Mouse (Mus musculus): ENCODE measurements at regions not wholly inside any gene's neighbourhood (a gene's known extent, or its start where the extent isn't known, plus 50 kb on each side); places are given as distances from the start of the nearest gene placed in this dataset.

DNA sequence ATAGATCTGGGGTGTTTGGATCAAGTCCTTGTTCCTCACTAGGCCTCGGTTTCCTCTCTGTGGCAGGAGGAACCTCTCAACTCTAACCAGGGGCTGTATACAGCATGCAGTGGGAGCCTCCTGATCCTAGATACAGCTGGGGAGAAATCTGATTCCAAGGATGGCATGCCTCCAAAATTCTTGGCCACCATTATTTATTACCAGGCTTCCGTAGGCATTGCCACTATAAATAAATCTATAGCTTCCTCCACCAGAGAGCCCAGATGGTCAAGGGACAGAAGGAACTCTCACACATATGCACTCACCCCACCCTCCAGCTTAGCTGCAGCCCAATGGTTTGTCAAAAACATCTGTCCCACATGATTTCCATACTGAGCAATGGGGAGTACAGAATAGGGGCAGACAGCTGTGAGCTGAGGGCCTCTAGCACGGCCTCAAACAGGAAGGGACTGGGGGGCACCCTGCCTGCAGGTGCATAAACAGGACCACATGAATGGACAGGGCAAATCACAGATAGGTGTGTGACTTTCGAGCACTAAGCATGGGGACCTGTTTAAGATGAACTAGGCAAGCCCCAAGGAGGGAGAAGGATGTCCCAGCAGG, 100.8 kb upstream of the Mgme1 start:
- peak; percentile 70 to 75 for DNase-seq (ENCODE audit: low spot score in 2 of 2)

DNA sequence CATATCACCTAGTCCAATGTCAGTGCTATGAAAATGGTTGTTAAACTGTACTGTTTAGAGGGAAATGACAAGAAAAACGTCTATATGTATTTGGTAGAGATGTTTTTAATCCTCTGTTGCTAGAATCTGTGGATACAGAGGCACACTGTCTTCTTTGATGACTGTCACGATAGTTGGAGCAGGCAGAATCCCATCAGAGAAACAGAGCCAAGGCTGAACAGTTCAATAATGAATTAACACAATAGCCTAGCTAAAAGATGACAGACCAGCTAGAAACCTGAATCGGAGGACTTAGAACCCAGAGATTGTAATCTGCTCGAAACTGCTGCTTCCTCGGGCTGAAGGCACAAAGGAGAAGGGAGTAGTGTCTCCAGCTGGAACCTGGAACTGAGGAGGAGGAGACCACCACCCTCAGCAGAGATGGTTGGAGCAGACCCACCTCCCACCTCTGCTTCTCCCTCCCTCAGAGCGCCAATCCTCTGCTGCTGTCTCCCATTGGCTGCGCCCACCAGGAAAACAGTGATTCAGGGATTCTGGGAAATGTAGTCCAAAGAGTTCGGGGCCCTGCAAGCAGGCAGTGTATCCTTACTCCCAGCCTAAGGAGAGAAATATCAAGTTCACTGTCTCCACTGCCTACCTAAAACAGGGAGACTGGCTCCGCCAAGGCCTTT, 98.2 kb upstream of the Mgme1 start:
- no peak for DNase-seq (ENCODE audit: low spot score in 2 of 2)

DNA sequence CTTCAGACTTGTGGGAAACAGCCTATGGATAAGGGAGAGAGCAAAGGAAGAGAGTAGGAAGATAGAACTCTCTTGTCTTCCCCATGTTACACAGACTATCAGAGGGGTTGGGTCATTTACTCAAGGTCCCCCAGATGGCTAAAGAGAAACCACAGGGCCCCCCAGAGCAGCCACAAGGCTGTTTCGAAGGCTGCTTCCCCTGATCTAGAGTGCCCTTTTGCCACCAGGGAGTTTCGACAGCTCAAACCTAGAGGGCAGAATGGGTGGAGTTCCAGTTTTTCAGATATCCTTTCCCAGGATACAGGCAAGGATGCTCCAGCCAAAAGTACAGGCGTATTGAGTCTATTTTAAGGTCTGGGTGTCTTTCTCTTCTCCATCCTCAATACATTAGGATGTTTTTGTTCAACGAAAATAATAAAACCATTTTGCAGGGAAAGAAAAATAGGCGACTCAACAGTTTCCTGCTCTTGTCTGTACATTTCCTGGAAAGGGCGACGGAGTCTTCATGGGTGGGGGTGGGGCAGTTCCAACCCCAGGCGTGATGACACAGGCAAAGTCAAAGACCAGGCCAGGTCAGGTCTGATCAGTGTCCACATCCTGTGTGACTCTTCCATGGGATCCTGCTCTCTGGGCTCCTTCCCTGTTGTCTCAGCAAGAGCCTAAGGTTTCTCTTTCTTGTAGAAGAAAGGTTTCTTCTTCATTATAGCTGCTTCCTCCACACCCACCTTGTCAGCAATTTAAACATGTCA, 96.9 kb upstream of the Mgme1 start:
- DNase-seq (ENCODE audit: low spot score in 2 of 2): no peak

DNA sequence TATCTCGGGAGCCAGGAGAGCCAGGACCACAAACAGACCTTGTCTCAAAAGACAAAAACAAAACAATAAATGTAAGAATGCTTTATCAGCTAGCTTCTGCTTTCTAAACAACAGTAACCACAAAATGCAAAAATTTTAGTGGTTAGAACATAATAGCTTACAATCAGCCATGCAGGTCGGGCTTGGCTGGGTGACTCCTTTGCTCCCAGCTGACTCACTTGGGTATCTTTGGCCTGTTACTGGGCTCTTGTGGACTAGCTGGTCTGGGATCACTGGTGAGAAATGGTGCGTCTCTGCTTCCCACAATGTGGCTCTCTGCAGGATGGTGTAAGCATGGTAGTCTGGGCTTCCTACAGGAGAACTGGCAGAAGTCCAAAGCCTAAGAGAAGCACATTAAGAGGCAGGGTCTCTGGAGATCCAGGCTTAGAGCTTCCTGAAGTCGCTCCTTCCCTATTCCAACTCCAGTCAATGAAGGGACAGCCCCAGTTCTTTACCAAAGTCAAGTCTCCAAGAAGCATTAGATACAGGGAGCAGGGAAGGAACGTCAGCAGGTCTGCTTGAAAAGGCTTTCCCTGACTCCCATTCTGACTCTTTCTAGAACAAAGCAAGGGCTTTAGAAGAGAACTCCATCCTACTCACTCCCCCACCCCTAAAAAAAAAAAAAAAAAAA, 96.0 kb upstream of the Mgme1 start:
- peak in 1 of 2 experiments; percentile 35 for DNase-seq (ENCODE audit: low spot score in 2 of 2)

DNA sequence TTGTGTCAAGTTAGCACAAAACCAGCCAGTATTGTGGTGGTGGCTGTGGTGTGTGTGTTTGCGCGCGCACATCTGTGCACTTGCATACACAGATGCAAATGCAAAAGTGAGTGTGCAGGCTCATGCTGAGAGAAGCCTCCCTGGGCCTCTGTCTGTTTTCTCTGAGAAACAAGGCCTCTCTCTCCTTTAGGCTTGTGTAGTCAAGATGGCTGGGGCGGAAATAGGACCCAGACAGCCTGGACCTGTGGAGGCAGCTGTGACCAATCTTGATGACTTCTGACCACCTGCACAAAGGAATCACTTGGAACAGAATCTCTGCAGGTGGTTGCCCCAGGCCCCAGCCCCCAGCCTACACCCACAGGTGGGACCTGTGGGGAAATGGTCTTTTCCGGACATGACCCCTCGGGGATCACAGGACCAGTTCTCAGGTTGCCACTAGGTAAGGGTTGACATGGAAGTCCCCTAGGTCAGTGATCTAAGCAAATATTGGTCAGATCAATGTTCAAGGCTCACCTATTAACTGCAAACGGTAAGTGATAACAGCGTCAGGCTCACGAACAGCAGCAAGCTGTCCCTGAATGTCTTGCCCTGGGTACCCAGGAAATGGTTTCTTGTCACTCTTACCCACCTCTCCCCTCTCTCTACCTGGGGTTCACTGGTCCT, 93.8 kb upstream of the Mgme1 start:
- no peak for DNase-seq (ENCODE audit: low spot score in 2 of 2)

DNA sequence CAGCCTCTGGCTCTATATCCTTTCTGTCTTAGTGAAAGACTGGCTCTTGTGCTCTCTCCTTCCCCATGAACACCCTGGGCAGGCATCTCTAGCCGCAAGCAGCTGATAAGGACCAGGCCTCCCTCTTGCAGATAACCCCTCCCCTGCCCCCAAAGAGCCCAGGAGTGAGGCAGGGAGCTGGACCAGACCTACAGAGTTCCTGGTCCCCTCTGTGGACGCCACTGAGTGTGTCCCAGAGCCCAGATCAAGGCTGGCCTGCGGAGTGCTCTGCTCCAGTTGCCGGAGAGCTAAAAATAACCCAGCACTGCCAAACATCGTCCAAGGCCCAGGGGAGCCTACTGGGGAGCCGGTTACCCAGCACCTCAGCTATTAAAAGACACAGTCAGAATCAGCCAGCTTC, 93.2 kb upstream of the Mgme1 start:
- DNase-seq (ENCODE audit: low spot score in 2 of 2): no peak

DNA sequence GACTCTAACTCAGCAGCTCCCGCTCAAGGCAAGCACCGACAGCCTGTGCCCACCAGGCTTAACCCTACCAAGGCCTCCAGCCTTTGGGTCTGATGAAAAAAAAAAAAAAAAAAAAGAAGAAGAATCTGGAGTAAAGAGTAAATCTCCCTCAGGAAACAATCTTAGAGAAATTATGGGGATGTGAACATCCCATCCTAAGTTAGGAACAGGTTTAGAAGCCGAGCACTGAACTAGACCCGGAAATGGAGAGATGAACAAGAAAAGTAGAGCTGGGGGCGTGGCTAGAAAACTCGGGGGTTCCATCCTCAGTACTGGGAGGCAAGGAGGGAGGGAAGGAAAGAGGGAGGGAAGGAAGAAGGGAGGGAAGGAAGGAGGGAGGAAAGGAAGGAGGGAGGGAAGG, 92.5 kb upstream of the Mgme1 start:
- no peak for DNase-seq (ENCODE audit: low spot score in 2 of 2)

DNA sequence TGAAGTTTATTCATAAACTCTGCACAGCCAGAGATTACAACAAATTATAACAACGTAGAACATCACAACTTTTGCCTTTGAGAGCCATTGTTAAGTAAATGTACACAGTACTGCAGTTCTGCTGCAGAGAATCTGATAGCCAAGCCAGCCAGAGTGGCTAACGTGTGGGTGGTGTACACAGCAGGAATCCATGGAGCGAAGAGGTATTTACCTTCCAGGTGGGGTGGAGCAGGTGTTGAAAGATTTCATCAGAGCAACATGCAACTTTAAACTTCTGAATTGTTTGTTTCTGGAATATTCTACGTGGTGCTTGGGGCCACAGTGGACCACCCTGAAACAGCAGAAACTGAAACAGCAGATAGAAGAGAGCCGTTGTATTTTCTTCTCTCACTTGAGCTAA, 88.4 kb upstream of the Mgme1 start:
- no peak for DNase-seq (ENCODE audit: low spot score in 2 of 2)

DNA sequence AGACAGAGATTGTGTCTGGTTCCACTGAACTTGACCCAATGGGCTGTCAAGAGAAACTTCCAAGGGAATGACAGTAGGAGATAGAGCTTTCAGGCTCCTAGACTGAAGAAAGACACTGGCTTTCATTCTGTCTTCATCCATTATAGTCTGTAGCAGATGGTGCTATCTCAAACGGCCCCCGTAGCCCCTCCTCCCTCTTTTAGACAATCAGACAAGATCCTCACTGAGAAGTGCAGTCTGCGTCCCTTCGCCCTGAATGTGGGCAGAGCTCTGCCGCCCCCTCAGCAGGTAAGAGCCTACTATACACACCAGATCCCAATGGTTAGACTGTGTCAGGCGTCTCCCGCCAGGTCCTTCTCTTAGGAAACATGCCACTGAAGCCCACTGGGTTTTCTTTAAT, 87.9 kb upstream of the Mgme1 start:
- no peak for DNase-seq (ENCODE audit: low spot score in 2 of 2)

DNA sequence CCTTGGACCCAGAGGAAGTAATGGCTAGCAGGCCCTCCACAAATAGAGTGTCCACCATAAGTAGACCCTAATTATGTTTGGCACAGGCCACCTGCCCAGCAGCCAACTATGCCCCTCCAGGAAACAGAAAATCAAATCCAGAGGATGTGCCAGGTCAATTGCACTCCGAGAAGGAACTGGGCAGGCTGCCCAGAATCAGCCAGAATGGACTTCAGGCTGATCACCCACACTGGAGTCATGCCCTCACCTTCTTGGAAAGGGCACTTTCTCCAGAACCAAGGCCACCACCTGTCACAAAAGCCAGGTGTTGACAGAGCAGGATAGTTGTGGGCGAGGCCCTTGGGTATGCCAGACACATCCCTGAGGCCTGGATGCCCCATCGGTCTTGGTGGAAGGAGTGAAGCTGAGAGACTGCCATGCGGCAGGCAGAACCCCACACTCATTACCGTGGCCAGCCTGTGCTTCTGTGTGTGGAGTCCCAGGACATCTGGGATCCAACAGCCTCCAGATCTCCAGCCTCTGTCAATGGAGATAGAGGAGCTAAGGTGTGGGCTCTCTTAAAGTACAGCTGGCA, 87.0 kb upstream of the Mgme1 start:
- DNase-seq (ENCODE audit: low spot score in 2 of 2): no peak

DNA sequence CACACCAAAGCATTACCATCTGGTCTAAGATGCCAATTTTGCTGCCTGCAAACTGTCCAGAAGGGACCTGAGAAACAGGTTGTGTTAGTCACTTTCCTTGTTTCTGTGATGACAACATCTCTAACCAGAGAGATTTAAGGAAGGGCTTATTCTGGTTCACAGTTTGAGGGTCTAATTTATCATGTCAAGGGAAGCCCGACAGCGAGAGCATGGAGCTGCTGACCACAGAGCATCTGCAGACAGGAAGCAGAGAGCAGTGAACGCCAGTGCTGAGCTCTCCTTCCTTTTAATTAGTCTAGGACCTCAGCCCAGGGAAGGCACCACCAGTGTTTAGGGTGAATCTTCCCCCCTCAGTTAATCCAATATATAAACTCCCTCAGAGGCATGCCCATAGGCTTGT, 85.3 kb upstream of the Mgme1 start:
- DNase-seq (ENCODE audit: low spot score in 2 of 2): no peak

DNA sequence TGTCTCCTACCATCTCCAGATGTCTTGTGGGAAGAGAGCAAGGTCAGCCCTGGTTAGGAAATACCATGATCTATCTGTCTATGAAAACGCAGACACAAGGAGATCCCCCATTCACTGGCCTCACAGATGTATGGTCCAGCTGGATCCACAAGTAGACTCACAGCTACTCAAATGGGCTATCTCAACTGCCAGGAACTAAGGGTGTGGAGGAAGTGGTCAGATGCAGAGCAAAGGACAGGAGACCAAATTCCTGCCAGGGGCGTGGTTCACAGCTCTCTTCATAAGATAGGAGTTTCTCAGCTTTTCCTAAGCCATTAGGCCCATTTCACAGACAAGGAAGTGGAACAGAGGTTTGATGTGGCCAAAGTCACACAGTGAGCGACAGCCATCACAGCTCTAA, 84.0 kb upstream of the Mgme1 start:
- no peak for DNase-seq (ENCODE audit: low spot score in 2 of 2)

DNA sequence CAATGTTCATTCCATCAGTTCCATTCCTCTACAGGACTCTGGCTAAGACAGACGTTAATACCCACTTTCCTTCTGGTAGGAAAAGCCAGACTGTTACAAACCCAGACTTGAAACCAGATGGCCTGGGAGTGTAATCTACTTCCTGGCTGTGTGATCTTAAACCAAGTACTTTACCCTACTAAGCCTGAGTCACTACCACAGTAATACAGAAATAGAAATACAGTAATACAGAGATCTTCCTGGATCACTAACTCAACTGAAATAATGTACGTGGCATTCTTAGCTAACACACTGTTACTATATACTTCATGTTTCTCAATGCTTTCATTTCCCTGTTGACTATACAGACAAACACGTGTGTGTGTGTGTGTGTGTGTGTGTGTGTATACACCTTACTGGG, 82.4 kb upstream of the Mgme1 start:
- peak in 1 of 2 experiments; percentile 46 for DNase-seq (ENCODE audit: low spot score in 2 of 2)

DNA sequence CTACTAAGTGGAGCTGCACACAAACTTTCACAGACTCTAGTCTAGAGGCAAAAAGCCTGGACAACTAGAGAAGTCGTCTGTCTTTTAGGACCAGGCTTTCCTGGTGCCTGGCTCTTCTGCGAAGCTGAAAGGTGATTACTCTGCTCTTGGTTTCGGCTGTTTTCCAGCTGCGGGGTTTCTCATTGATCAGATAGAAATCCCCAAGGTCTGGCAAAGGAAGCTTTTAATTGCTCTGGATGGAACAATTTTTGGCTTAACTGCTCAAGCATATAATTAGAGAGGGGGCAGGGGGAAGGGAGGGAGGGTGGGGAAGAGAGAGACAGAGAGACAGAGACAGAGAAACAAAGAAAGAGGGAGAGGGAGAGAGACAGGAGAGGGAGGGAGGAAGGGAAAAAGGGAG, 82.0 kb upstream of the Mgme1 start:
- DNase-seq (ENCODE audit: low spot score in 2 of 2): no peak

DNA sequence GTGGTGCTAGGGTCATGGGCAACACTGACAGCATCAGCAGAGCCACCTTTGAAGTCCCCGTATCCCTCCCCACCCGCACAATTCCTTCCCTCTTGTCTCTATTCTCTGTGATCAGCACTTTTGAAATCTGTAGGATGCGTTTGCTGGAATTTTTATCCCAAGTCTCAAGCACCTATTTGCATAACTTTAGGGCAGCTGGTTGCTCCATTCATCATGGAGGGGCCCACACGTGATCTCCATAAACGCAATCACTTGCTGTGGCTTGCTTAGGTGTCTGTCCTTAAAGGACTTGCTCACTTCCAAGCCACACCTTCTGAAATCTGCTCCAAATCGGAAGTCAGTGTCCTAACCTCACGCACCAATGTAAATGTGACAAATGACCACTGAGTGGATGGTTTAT, 80.7 kb upstream of the Mgme1 start:
- DNase-seq (ENCODE audit: low spot score in 2 of 2): no peak

DNA sequence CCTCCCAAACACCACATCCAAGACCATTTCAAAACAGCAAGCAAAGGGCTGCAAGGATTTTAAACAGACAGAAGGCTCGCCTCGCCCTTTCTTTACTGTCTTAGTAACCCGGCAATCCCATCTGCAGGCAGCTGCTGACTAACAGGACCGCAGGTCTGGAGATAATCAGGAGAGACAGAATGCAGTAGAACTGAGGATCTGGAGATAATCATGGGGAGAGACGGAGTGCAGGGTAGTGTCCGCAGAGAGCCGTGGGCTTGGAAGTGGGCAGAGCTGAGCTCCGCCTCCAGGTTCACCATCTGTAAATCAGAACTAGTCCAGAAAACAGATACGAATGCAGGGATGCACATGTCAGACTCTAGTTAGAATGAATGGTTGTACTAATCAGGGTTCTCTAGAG, 79.4 kb upstream of the Mgme1 start:
- DNase-seq (ENCODE audit: low spot score in 2 of 2): no peak

DNA sequence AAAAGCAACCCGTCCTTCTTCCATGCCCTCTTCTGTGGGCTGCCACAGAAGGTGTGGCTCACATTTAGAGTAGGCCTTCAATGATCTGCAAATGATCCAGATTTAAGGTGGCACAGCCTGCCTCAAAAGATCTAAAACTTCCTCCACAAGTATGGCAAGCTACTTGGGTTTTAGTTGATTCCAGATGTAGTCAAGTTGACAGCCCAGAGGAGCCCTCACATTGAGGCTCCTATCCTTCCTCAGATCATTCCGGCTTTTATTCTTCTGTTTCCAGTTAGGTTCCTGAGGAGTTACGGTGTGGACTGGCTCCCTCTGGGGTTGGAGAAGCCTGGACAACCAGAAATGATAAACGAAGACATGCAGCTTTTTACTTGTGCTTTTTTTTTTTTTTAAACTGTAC, 78.8 kb upstream of the Mgme1 start:
- DNase-seq (ENCODE audit: low spot score in 2 of 2): no peak

DNA sequence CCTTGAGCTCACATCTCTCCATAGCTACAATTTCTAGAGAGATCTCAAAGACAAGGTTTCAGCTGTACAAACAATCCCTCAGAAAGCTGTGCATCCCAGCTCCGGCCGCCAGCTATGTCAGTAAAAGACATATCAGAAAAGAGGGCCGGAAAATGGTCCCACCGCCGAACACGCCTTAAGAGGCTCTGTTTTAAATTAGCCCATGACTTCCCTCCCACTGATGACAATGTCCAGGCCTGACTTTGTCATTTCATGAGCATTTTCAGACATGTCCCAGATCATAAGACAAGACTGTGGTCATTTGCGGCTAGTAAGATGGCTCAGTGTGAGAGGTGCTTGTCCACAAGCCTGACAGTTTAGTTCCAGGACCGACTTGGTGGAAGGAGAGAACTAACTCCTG, 78.0 kb upstream of the Mgme1 start:
- DNase-seq (ENCODE audit: low spot score in 2 of 2): no peak

DNA sequence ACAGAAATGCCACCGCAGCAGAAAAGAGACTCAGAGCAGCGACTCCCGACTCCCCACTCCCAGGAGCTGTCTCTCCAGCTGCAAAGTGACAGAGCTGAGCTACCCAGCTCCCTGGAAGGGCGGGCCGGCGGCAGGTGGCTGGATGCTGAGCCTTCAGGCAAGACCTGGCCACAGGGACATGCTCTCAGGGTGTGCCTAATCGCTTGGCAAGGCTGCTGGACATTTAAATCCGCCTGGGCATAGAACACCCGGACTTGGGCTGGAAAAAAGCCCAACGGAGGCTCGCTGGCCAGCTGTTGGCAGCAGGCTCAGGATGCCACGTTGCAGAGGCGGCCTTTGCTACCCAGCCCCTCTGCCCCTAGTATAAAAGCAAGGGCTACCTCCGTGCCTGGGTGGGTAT, 74.6 kb upstream of the Mgme1 start:
- no peak for DNase-seq (ENCODE audit: low spot score in 2 of 2)

DNA sequence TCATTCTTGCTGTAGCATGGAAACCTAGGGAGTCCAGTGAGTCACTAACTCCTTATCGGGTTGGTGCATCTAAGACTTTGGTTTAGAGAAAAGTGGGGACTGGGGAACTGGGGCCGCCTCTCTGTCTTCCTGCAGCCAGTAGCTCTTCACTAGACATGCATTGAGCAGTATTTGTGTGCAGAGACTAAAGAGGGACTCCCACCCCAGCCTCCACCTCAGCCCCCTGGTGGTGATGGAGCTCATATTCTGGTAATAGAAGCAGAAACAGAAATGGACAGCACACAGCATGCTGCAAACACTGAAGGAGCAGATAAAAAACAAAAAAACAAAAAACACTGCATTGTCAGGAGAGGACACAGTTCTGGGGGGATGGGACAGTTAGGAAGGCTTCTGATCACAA, 73.3 kb upstream of the Mgme1 start:
- DNase-seq (ENCODE audit: low spot score in 2 of 2): peak; percentile 52 to 61

DNA sequence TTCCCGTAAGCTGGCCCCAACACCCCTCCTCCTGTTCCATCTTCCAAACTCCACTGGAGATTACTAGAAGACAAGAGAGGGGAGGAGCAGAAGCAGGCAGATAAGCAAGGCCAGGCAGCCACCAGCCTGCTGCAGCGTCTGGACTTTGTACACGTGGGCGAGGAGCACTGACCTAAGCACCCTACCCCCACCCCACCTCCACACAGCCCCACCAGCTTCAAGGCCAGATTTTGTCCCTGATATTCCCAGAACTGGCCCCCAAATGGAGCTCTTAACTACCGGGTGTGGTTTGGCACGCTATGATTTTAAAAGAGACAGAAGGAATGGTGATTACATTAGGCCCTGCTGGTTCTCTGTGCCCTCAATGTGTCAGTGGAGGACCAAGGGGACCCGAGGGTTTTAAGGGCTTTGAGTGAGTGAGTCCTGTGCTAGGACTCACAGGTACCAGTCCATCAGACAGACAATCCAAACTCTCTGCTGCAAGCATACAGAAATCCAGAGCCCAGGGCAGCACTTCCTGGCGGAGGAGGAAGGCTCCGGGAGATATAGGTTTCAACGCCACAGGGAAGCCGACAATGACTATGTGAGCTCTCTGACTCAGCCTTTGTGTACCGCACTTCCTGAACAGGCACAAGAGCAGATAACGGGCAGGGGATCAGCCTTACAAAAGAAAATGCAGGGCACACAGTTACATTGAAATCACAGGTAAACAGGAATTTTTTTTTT, 72.0 kb upstream of the Mgme1 start:
- DNase-seq (ENCODE audit: low spot score in 2 of 2): no peak

All from spleen, postnatal 36 days (tissue).